Mouse (Mus musculus): ENCODE measurements around the gene Proser2.

GRCm38 (mm10) chr2:6097113-6097716, 32.8 kb downstream of the Proser2 start:
- TF ChIP-seq CTCF (IDR thresholded peaks at IDR 0.05; ENCODE audit: low read depth, low read length) (no peak), EP300 (IDR thresholded peaks at IDR 0.05; ENCODE audit: insufficient read depth, low read depth, low read length) (no peak), POLR2A (IDR thresholded peaks at IDR 0.05; ENCODE audit: insufficient read depth, low read length) (no peak)

Data from ES-Bruce4 (cell line).